Mouse (Mus musculus): ENCODE measurements at regions not wholly inside any gene's neighbourhood (a gene's known extent, or its start where the extent isn't known, plus 50 kb on each side); places are given as distances from the start of the nearest gene placed in this dataset.
"Not testable (repeated sequence)": the region's sequence is repeated elsewhere in the genome, so short reads cannot be mapped to it uniquely, and the experiment has no call there.

DNA sequence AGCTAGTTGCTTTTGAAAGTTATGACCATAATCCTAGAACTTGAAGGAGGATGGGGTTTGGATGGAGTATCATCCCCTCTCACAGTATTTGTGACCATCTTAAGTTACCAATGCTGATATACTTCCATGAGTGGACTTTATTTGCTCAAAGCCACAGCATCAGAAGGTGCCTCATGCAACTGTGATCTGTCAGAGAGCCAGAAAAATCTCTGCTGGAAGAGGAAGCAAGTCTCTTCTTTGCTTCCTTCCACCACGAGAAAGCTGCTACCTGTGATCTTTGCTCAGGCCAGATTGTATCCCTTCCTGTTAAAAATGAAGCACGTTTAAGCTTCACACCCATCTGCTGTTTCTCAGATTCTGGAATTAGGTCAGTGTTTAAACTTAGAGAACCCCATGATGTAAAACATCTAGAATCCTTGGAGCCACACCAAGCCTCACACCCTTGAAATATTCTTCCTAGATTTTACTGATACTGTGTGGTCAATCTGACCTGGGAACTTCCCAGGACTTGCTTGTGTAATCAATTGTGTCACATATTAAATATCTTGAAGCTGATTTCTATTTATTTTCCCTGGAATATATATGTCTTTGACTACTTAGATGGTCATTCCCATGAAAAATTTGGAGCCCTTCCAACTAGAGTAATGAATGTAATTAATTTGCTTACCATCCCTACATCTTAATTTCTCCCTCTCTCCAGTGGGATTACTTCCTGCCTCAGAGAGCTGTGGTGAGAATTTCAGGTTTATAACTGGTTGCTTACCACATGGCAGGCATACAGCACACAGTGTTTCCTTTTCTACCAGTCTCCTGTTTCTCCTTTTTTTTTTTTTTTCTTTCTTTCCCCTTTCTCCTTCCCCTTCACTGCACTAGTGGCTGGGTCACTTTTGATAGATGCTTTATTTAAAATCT, 56.5 kb upstream of the Tmem229a start:
- no peaks in the 10 kb centered on the region for H3K9me3 ChIP-seq (ENCODE audit: control insufficient read depth, low read length)
- H3K4me2 ChIP-seq (replicated peaks; ENCODE audit: low read depth, low read length), result no peak overlapping the region
- 69% methylated on average over 2 of the region's 2 CpGs for WGBS
- ATAC-seq (ENCODE audit: low FRiP score), result no peak
- H3K4me3 ChIP-seq (ENCODE audit: low read depth, low read length), result no peak overlapping the region
- no peak for DNase-seq (ENCODE audit: low spot score)
- H3K27ac ChIP-seq (ENCODE audit: low read depth, low read length), result no peak overlapping the region
- no peaks in the 10 kb centered on the region for H3K36me3 ChIP-seq (ENCODE audit: control insufficient read depth, insufficient read depth, low read length)
- H3K9ac ChIP-seq (ENCODE audit: low read depth, low read length), result no peak overlapping the region
- H3K27me3 ChIP-seq (ENCODE audit: control insufficient read depth, insufficient read depth, low read length), result no peaks in the 10 kb centered on the region
- H3K4me1 ChIP-seq (replicated peaks; ENCODE audit: control insufficient read depth, insufficient read depth, low read length), result no peaks in the 10 kb centered on the region

DNA sequence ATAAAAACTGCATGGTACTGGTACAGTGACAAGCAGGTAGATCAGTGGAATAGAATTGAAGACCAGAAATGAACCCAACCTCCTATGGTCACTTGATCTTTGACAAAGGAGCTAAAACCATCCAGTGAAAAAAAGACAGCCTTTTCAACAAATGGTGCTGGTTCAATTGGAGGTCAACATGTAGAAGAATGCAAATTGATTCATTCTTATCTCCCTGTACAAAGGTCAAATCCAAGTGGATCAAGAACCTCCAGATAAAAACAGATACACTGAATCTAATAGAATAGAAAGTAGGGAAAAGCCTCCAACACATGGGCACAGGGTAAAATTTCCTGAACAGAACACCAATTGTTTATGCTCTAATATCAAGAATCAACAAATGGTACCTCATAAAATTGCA, 52.8 kb upstream of the Tmem229a start:
- not testable (repeated sequence) for H3K4me2 ChIP-seq (replicated peaks; ENCODE audit: low read depth, low read length); ATAC-seq (ENCODE audit: low FRiP score); H3K4me3 ChIP-seq (ENCODE audit: low read depth, low read length); H3K27ac ChIP-seq (ENCODE audit: low read depth, low read length); H3K36me3 ChIP-seq (ENCODE audit: control insufficient read depth, insufficient read depth, low read length); H3K27me3 ChIP-seq (ENCODE audit: control insufficient read depth, insufficient read depth, low read length); H3K9me3 ChIP-seq (ENCODE audit: control insufficient read depth, low read length); H3K9ac ChIP-seq (ENCODE audit: low read depth, low read length); H3K4me1 ChIP-seq (replicated peaks; ENCODE audit: control insufficient read depth, insufficient read depth, low read length); DNase-seq (ENCODE audit: low spot score)
